Mouse (Mus musculus): ENCODE measurements around the gene Smco2.

- TF ChIP-seq CTCF (IDR thresholded peaks at IDR 0.05; ENCODE audit: low read depth) (no peak), EP300 (IDR thresholded peaks at IDR 0.05; ENCODE audit: low read depth) (no peak)
Measured at GRCm38 (mm10) chr6:146907795-146908190, 57.9 kb downstream of the Smco2 start.
